Mouse (Mus musculus) intestine, embryonic 15.5 days (tissue): ENCODE data around the gene Mrpl20. TPM values are rescaled to one million over a fixed set of nuclear protein-coding genes. Genes with fewer than 3 reads are reported as not detected.

Source experiments
- ATAC-seq: fragments of 200-750 bp; cut with Nextera tagmentation; 2 replicates; pipeline ENCODE4 v1.8.0; 2017; ENCODE audit warnings: moderate TSS enrichment, moderate library complexity
- H3K27ac ChIP-seq: fragments of 300-500 bp; sonication (generic); 2 replicates; pipeline ENCODE4 v1.5.1; 2015; ENCODE audit warnings: mild to moderate bottlenecking, inconsistent platforms
- H3K27me3 ChIP-seq: fragments of 300-500 bp; sonication (generic); replicated peaks from 2 replicates; pipeline ENCODE4 v1.6.1; 2015; ENCODE audit warnings: inconsistent platforms
- H3K36me3 ChIP-seq: fragments of 300-500 bp; sonication (generic); 2 replicates; pipeline ENCODE4 v1.6.1; 2015; ENCODE audit warnings: inconsistent platforms
- H3K4me1 ChIP-seq: fragments of 300-500 bp; sonication (generic); replicated peaks from 2 replicates; pipeline ENCODE4 v1.6.1; 2015; ENCODE audit warnings: inconsistent platforms
- H3K4me2 ChIP-seq: fragments of 300-500 bp; sonication (generic); replicated peaks from 2 replicates; pipeline ENCODE4 v1.6.1; 2015; ENCODE audit warnings: mild to moderate bottlenecking, inconsistent platforms
- H3K4me3 ChIP-seq: fragments of 300-500 bp; sonication (generic); replicated peaks from 2 replicates; pipeline ENCODE4 v1.5.1; 2015; ENCODE audit warnings: inconsistent platforms
- H3K9ac ChIP-seq: fragments of 300-500 bp; sonication (generic); 2 replicates; pipeline ENCODE4 v1.6.1; 2015; ENCODE audit warnings: inconsistent platforms
- H3K9me3 ChIP-seq: fragments of 300-500 bp; sonication (generic); 2 replicates; pipeline ENCODE4 v1.6.1; 2016; ENCODE audit warnings: inconsistent platforms
- WGBS: fragments of 180-500 bp; shearing (Covaris S2); methylation state at CpG from one replicate; pipeline ENCODE4 v1.1.7; 2015; 5-methylcytosine and 5-hydroxymethylcytosine counted together
- polyA plus RNA-seq: library from polyadenylated mRNA; unstranded; fragments of >200 nt; fragmentation: Nextera tagmentation; extraction: Ambion mirVana; gene quantifications from 2 replicates; pipeline ENCODE4 v1.2.1, GENCODE M21; 2015

Gene Mrpl20
- polyA plus RNA-seq, 1 experiment from 2014 or later = 226 TPM

DNA sequence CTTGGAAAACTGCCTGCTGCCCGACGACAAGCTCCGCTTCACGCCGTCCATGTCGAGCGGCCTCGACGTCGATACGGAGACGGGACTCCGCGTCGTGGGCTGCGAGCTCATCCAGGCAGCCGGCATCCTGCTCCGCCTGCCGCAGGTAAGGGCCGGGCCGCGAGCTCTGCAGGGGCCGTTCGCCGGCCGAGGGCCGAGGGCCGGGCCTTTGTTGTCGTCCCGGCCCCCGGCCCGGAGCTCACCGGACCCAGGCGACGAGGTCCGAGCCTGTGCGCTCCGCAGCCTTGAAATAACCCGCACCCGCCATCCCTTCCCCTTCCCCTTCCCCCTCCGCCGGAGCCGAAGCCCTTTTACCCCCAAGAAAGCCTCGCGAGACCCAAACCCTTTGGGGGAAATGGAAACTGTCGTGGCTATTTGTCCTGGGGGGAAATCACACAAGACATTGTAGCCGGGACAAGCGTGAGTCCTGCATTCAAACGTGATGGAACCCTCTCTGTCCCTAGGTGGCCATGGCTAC lies 10.0 kb downstream of the Mrpl20 start:
- Histone ChIP-seq H3K27me3 (no peaks in the 10 kb centered on the region), H3K4me3 (peak overlapping the region; percentile 99), H3K9me3 (no peaks in the 10 kb centered on the region), H3K9ac (peak overlapping the region; percentile 99), H3K4me1 (peaks cover 20% of the 10 kb centered on the region), H3K27ac (peak overlapping the region; percentile 82), H3K4me2 (peak overlapping the region; percentile 61), H3K36me3 (peaks cover 32% of the 10 kb centered on the region)
- ATAC-seq = peak; percentile 54
- under 1% methylated on average over 49 of the region's 49 CpGs for WGBS

DNA sequence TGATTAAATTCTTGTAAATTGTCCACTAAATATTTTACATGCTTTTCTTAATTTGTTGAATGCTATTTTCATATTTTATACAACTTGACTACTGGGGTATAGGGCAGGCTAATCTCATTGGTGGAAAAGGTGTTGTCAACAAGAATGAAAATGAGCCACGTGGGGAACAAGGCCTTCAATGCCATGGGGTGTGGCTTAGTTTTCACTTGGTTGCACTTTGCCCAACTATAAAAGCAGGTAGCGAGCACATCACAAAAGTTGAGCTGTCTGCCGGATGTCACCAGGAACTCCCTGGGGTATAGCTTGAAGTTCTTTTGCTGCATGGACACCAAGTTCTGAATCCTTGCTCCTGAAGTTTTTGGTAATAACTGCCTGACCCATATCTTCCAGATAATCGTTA lies 14.9 kb downstream of the Mrpl20 start:
- Histone ChIP-seq H3K4me1 (peaks cover 13% of the 10 kb centered on the region), H3K27ac (no peak overlapping the region), H3K4me3 (no peak overlapping the region), H3K9ac (no peak overlapping the region), H3K27me3 (no peaks in the 10 kb centered on the region), H3K4me2 (no peak overlapping the region), H3K36me3 (peaks cover 44% of the 10 kb centered on the region), H3K9me3 (no peaks in the 10 kb centered on the region)
- ATAC-seq = peak; percentile 52
- WGBS = 68% methylated on average over 4 of the region's 4 CpGs

DNA sequence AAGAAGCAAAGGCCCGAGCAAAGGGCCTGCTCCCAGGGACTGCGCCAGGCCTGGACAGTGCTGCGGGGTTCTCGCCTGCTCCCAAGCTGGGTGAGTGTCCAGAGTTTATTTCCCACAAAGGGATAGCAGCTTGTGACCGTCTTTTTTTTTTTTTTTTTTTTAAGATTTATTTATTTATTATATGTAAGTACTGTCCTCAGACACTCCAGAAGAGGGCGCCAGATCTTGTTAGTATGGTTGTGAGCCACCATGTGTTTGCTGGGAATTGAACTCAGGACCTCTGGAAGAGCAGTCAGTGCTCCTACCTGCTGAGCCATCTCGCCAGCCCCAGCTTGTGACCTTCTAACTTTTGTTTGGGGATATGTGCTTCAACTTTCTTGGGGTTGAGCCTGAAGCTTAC lies 18.3 kb downstream of the Mrpl20 start:
- Histone ChIP-seq H3K9me3 (no peaks in the 10 kb centered on the region), H3K4me3 (no peak overlapping the region), H3K27me3 (no peaks in the 10 kb centered on the region), H3K27ac (no peak overlapping the region), H3K36me3 (peaks cover 57% of the 10 kb centered on the region), H3K4me2 (no peak overlapping the region), H3K4me1 (peaks cover 3% of the 10 kb centered on the region; the same call in 1 of the 2 replicates), H3K9ac (no peak overlapping the region)
- ATAC-seq = no peak
- WGBS = 73% methylated on average over 7 of the region's 7 CpGs

DNA sequence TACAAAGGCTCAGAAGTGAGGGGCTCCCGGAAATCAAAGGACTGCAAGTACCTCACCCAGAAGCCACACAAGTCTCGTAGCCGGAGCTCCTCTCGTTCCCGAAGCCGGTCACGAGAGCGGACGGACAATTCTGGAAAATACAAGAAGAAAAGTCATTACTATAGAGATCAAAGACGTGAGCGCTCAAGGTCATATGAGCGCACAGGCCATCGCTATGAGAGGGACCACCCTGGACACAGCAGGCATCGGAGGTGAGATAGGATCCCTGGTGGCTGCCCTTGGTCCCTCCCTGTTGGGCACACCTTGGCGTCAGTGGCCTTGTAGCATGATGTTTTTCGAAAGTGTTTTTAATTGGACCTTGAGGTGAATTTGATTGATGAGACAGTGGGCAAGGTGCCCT lies 20.8 kb downstream of the Mrpl20 start:
- WGBS = 95% methylated on average over 16 of the region's 16 CpGs
- Histone ChIP-seq H3K9me3 (no peaks in the 10 kb centered on the region), H3K27ac (no peak overlapping the region), H3K4me1 (no peaks in the 10 kb centered on the region; the same call in 1 of the 2 replicates), H3K27me3 (no peaks in the 10 kb centered on the region), H3K36me3 (peaks cover 57% of the 10 kb centered on the region), H3K4me2 (no peak overlapping the region), H3K4me3 (no peak overlapping the region), H3K9ac (no peak overlapping the region)
- ATAC-seq = no peak

DNA sequence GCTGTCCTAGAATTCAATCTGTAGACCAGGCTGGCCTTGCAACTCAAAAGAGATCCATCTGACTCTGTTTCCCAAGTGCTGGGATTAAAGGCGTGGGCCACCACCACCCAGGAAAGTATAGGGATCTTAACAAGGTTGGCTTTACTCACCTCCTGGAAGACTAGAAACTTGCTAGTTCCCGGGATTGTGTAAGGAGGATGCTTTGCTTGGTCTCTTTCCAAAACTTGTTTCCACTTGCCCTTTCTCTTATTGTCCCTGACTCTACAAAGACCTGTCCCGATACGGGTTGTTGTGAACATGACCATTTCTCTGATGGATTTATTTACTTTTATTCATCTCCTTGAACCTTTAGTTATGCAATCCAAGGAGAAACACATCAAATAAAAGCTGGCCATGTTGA lies 27.2 kb downstream of the Mrpl20 start:
- no peak for ATAC-seq
- Histone ChIP-seq H3K9me3 (no peaks in the 10 kb centered on the region), H3K9ac (no peak overlapping the region), H3K27me3 (no peaks in the 10 kb centered on the region), H3K36me3 (peaks cover 21% of the 10 kb centered on the region), H3K4me1 (peaks cover 21% of the 10 kb centered on the region), H3K27ac (no peak overlapping the region), H3K4me3 (no peak overlapping the region), H3K4me2 (no peak overlapping the region)
- 92% methylated on average over 4 of the region's 4 CpGs for WGBS

DNA sequence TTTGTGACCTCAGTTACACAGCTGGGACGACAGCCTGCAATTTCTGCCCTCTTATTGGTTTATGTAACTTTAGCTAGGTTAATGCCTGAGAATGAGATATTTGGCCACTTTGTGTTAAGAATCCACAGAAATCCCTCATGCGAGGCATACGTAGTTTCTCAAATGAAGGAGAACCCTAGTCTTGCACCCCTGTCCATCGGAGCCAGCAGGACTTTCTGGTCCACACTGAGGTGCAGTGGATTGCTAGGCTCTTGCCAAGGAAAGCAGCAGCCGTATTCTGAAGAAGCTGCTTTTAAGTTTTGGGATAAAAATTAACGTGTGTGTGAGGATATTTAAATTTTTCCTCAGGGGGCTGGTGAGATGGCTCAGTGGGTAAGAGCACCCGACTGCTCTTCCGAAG lies 27.9 kb downstream of the Mrpl20 start:
- peaks cover 14% of the 10 kb centered on the region; the same call in 1 of the 2 replicates for H3K36me3 ChIP-seq
- H3K9ac ChIP-seq = no peak overlapping the region
- peak overlapping the region; percentile 85 for H3K4me2 ChIP-seq
- peak overlapping the region; percentile 67; the same call in 1 of the 2 replicates for H3K4me3 ChIP-seq
- peaks cover 21% of the 10 kb centered on the region for H3K4me1 ChIP-seq
- peak overlapping the region; percentile 2; the same call in 1 of the 2 replicates for H3K27ac ChIP-seq
- no peak for ATAC-seq
- WGBS = 52% methylated on average over 8 of the region's 8 CpGs
- no peaks in the 10 kb centered on the region for H3K27me3 ChIP-seq
- no peaks in the 10 kb centered on the region for H3K9me3 ChIP-seq

DNA sequence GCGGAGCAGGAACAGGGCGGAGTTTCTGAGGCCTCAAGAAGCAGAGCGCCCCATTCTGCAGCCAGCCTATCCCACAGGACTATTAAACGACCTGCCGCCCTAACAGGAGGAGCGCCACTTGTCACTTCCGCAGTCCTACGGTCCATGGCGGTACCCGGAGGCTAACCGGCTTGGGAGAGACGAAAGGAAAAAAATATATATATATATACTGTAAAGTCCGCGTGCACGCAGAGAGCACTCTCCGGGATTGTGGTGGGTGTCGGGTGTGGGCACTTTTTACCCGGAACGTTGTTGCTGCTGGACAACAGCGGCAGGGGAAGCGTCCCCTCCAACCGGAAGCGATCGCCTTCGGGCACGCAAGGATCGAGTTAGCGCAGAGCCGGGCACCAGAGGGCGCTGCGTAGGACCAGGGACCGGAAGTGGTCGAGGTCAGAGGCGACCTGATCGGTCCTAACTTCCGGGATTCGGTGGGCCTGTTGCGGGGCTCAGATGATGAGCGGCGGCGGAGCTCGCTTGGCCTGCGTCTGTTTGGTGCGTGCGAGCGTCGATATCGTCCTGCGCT lies 28.6 kb downstream of the Mrpl20 start, which contains the start of gene Aurkaip1:
Aurkaip1 (plus strand) TSS at position 68 of the 562 bp plus-strand sequence.
- peak within 1 kb of the TSS; percentile 85 for H3K4me2 ChIP-seq
- H3K9ac ChIP-seq = peak within 1 kb of the TSS; percentile 77
- peak; percentile 98 for ATAC-seq
- peaks cover 21% of the 10 kb centered on the region for H3K4me1 ChIP-seq
- H3K27ac ChIP-seq = peak within 1 kb of the TSS; percentile 91
- H3K36me3 ChIP-seq = peaks cover 14% of the 10 kb centered on the region; the same call in 1 of the 2 replicates
- under 1% methylated on average over 49 of the region's 49 CpGs for WGBS
- no peaks in the 10 kb centered on the region for H3K9me3 ChIP-seq
- no peaks in the 10 kb centered on the region for H3K27me3 ChIP-seq
- H3K4me3 ChIP-seq = peak within 1 kb of the TSS; percentile 67

DNA sequence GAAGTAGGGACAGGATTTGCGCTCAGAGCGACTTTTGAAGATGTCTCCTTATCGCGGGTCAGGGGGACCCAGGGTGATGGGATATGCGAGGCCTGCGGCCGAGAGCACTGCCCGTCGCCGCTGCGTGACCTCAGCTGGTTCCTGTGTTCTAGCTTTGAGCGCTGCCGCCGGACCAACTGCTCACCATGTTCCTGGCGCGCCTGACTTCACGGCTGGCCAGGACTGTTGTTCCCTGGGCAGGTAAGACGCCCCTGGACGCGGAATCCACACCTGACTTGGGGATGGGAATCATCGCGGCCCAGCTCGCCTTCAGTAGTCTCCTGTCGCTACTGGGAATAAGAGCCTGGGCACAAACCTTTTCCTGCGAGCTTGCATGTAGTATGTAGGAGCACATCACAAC lies 29.2 kb downstream of the Mrpl20 start:
- Histone ChIP-seq H3K4me2 (peak overlapping the region; percentile 85), H3K4me3 (peak overlapping the region; percentile 67), H3K27me3 (no peaks in the 10 kb centered on the region), H3K27ac (peak overlapping the region; percentile 91), H3K9me3 (no peaks in the 10 kb centered on the region), H3K9ac (peak overlapping the region; percentile 77), H3K36me3 (peaks cover 11% of the 10 kb centered on the region; the same call in 1 of the 2 replicates), H3K4me1 (peaks cover 21% of the 10 kb centered on the region)
- no peak; the same call in 1 of the 2 replicates for ATAC-seq
- WGBS = under 1% methylated on average over 25 of the region's 25 CpGs

DNA sequence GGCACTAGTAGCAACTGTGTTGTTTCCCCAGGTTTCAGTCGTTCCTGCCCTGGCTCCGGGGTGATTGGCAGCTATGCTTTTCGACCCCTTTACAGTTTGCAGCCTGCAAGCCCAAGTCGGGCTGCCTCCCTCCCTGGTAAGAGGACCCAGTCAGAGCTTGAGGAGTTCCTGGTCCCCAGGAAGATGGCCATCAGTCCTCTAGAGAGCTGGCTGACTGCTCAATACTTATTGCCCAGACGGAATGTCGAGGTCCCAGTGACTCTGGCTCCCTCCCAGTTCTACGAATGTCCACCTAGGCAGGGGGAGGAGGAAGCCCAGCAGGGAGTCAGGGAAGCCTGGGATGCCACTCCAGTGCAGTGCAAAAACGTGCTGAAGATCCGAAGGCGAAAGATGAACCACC lies 29.6 kb downstream of the Mrpl20 start:
- Histone ChIP-seq H3K4me2 (peak overlapping the region; percentile 85), H3K9me3 (no peaks in the 10 kb centered on the region), H3K36me3 (peaks cover 10% of the 10 kb centered on the region; the same call in 1 of the 2 replicates), H3K27me3 (no peaks in the 10 kb centered on the region), H3K27ac (peak overlapping the region; percentile 91; the same call in 1 of the 2 replicates), H3K9ac (peak overlapping the region; percentile 77), H3K4me3 (peak overlapping the region; percentile 67), H3K4me1 (peaks cover 21% of the 10 kb centered on the region)
- ATAC-seq = no peak
- 55% methylated on average over 10 of the region's 10 CpGs for WGBS

DNA sequence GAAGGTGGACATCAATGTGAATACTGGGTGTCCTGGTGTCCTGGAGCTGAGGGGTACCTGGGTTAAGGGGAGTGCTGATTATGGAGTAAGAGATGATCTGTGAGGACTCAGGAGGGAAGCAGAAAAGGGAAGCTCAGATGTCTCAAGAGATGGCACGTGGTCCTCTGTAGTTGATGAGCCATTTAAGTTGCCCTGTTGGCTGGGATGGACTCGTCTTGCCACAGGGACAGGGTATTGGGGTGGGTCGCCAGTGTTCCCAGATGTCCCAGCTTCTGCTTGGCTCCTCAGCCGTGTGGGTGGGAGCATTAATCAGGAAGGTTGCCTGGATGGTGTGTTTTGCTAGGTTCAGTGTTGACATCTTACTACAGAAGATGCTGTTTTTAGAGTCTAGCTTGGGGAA lies 30.6 kb downstream of the Mrpl20 start:
- H3K9ac ChIP-seq = 0 out of 2 replicates have a peak overlapping the region, but pooled peaks have one; percentile 13
- H3K9me3 ChIP-seq = no peaks in the 10 kb centered on the region
- no peak overlapping the region for H3K4me2 ChIP-seq
- H3K4me3 ChIP-seq = no peak overlapping the region
- peaks cover 6% of the 10 kb centered on the region; the same call in 1 of the 2 replicates for H3K36me3 ChIP-seq
- no peaks in the 10 kb centered on the region for H3K27me3 ChIP-seq
- WGBS = 86% methylated on average over 4 of the region's 4 CpGs
- peaks cover 29% of the 10 kb centered on the region for H3K4me1 ChIP-seq
- no peak overlapping the region for H3K27ac ChIP-seq
- no peak for ATAC-seq

DNA sequence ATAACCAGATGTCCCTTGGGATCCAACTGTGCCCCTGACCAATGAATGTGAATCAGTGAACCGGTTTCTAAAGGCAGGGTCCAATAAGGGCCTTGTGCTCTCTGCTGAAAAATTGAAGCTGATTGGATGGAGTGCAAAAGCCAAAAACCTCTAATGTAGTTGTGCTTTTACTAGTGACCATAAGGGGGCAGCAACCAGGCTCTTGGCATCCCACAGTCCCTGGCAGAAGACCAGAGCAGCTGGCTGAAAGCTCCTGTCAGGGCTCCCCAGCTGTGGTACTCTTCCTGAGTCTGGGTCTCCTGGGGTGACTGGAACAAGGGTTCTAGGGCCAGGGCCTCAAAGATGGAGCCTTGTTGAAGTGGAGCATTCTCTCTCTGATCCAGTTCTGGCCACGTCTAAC lies 31.2 kb downstream of the Mrpl20 start:
- Histone ChIP-seq H3K27ac (peak overlapping the region; percentile 66), H3K9me3 (no peaks in the 10 kb centered on the region), H3K4me1 (peaks cover 29% of the 10 kb centered on the region), H3K4me2 (0 out of 2 replicates have a peak overlapping the region, but pooled peaks have one; percentile 11), H3K27me3 (no peaks in the 10 kb centered on the region), H3K4me3 (no peak overlapping the region), H3K9ac (no peak overlapping the region), H3K36me3 (peaks cover 6% of the 10 kb centered on the region; the same call in 1 of the 2 replicates)
- ATAC-seq = peak; percentile 9; the same call in 1 of the 2 replicates
- 19% methylated on average over 2 of the region's 2 CpGs for WGBS

DNA sequence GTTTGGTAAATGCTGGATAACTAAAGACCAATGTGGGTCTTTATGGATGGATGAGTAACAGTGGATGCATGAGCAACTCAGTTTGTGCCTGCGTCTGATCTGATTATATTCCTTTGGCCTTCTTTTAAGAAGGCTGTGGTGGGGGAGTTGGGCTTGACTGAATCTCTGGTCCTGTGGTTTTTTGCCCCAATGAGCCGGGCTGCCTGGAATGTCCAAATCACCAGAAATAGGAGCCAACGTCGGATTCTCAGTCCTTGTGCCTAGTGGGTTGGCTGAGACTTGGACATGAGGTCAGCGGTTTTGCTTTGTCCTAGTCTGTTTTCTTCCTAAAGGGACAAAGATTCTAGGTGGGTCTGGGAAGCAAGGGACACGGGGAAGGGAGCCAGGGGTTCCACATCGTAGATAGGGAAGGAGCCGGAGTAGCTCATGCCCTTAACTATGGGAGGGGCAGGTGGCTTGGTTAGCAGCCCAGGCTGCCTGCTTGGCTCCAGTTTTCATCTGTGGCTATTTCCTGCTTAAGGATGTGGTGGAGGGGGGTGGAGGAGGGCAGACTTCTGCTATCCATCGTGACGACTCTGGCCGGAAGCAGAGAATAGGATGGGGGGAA lies 34.8 kb downstream of the Mrpl20 start:
- Histone ChIP-seq H3K27me3 (no peaks in the 10 kb centered on the region), H3K9me3 (no peaks in the 10 kb centered on the region), H3K36me3 (peaks cover 6% of the 10 kb centered on the region; the same call in 1 of the 2 replicates), H3K4me1 (peaks cover 48% of the 10 kb centered on the region), H3K4me3 (no peak overlapping the region), H3K9ac (no peak overlapping the region), H3K4me2 (peak overlapping the region; percentile 12; the same call in 1 of the 2 replicates), H3K27ac (peak overlapping the region; percentile 89)
- 60% methylated on average over 11 of the region's 11 CpGs for WGBS
- no peak for ATAC-seq
